Mouse (Mus musculus): ENCODE measurements around the gene Herc6. TPM values are rescaled to one million over a fixed set of nuclear protein-coding genes. Genes with fewer than 3 reads are reported as not detected.

Gene Herc6
- total and polyA plus RNA-seq, 3 experiments, result 2.4 to 5.1 TPM; not detected in 1

DNA sequence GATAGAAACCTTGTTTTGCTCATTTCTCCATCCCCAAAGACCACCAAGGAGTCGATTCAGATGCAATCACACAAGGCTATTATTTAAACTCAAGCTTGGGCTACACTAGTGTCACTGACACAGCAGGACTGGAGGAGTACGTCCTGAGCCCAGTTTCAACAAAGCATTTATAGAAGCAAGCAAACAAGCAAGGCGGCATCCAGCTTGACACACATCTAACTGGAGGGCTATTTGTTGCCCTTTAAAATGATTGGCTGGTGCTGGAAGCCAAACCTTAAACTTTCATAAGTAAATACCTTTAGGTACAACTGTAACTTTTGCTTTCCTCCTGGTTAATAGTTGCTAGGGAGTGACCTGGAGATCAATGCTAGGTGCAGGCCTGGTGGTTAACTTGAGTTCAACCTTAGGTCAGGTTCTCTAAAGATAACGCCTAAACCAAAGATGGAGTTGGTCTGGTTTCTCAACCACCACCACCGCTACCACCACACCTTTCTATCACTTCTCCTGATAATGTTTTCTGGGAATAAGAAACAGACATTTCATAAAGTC lies 39.8 kb upstream of the Herc6 start:
- Histone ChIP-seq H3K27me3 (ENCODE audit: control insufficient read depth in 1 of 2, insufficient read depth in 2 of 2, low read length in 2 of 2) (no peaks in the 10 kb centered on the region), H3K79me2 (ENCODE audit: control insufficient read depth, insufficient read depth, low read length, poor library complexity) (no peaks in the 10 kb centered on the region), H3K27ac (ENCODE audit: control insufficient read depth, low read depth, low read length) (no peak overlapping the region), H3K9me3 (replicated peaks; ENCODE audit: insufficient read depth, low read length) (no peaks in the 10 kb centered on the region), H3K36me3 (ENCODE audit: control insufficient read depth in 1 of 2, insufficient read depth in 2 of 2, low read length in 2 of 2) (peaks cover 0 to 9% of the 10 kb centered on the region in 2 experiments; a peak in 2 of 4 replicates), H3K9ac (ENCODE audit: control insufficient read depth, low read depth, low read length, poor library complexity, severe bottlenecking) (no peak overlapping the region), H3K4me1 (ENCODE audit: control insufficient read depth in 1 of 2, insufficient read depth in 2 of 2, low read length in 2 of 2) (peaks cover 0 to 8% of the 10 kb centered on the region in 2 experiments; a peak in 2 of 4 replicates), H3K4me3 (ENCODE audit: control insufficient read depth in 1 of 2, insufficient read depth in 1 of 2, low read depth in 2 of 2, low read length in 2 of 2) (no peak overlapping the region)
- TF ChIP-seq GABPA (IDR thresholded peaks at IDR 0.05; ENCODE audit: low read depth, low read length) (no peak), MAX (IDR thresholded peaks at IDR 0.05; ENCODE audit: low read length) (no peak), RCOR1 (IDR thresholded peaks at IDR 0.05; ENCODE audit: low read depth, low read length) (no peak), CHD1 (IDR thresholded peaks at IDR 0.05; ENCODE audit: low read depth, low read length) (no peak), MYC (IDR thresholded peaks at IDR 0.05; ENCODE audit: low read depth, low read length) (no peak), NRF1 (IDR thresholded peaks at IDR 0.05; ENCODE audit: insufficient read depth, low read depth, low read length, poor library complexity, severe bottlenecking) (no peak), JUND (IDR thresholded peaks at IDR 0.05; ENCODE audit: low read depth, low read length) (no peak), TCF12 (IDR thresholded peaks at IDR 0.05; ENCODE audit: low read depth, low read length) (no peak), KAT2A (conservative IDR thresholded peaks at IDR 0.05; ENCODE audit: low read depth, low read length) (no peak), HCFC1 (IDR thresholded peaks at IDR 0.05; ENCODE audit: low read depth, low read length) (no peak), UBTF (IDR thresholded peaks at IDR 0.05; ENCODE audit: borderline replicate concordance, insufficient read depth, low read depth, low read length) (no peak), ZKSCAN1 (IDR thresholded peaks at IDR 0.05; ENCODE audit: low read depth, low read length) (no peak), BHLHE40 (IDR thresholded peaks at IDR 0.05; ENCODE audit: borderline replicate concordance, low read depth, low read length) (no peak), MAZ (IDR thresholded peaks at IDR 0.05; ENCODE audit: low read depth, low read length) (no peak), RAD21 (IDR thresholded peaks at IDR 0.05; ENCODE audit: low read depth, low read length) (no peak)
- no peak for DNase-seq (ENCODE audit: low read depth, low spot score)

DNA sequence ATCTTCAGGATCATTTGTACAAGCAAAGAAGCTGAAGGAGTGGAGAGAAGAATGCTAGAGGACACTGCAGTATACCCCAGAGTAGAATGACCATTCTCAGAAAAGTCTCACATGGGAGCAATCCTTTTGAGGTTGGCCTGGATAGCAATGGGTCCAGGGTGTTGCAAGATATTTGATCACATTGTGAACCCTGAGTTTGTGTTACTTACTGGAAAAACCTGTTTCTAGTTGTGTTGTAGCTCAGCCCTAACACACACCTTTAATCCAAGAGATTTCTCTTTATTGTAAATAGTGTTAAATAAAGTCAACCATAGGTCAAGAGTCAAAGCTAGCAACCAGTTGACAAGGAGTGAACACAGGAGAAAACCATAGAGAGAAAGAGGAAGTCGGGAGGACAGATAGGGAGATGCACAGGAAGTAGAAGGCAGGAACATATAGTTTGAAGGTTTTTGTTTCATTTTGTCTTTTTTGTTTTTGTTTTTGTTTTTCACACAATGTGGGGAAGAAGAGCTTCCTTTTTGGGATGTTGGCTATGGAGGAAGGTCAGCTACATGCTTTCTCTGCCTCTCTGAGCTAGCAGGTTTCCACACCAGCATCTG lies 39.0 kb upstream of the Herc6 start:
- Histone ChIP-seq H3K27ac (ENCODE audit: control insufficient read depth, low read depth, low read length) (no peak overlapping the region), H3K9ac (ENCODE audit: control insufficient read depth, low read depth, low read length, poor library complexity, severe bottlenecking) (no peak overlapping the region), H3K27me3 (ENCODE audit: control insufficient read depth in 1 of 2, insufficient read depth in 2 of 2, low read length in 2 of 2) (no peaks in the 10 kb centered on the region), H3K9me3 (replicated peaks; ENCODE audit: insufficient read depth, low read length) (no peaks in the 10 kb centered on the region), H3K36me3 (ENCODE audit: control insufficient read depth in 1 of 2, insufficient read depth in 2 of 2, low read length in 2 of 2) (peaks cover 0 to 9% of the 10 kb centered on the region in 2 experiments; a peak in 2 of 4 replicates), H3K4me1 (ENCODE audit: control insufficient read depth in 1 of 2, insufficient read depth in 2 of 2, low read length in 2 of 2) (peaks cover 0 to 8% of the 10 kb centered on the region in 2 experiments; a peak in 2 of 4 replicates), H3K79me2 (ENCODE audit: control insufficient read depth, insufficient read depth, low read length, poor library complexity) (no peaks in the 10 kb centered on the region), H3K4me3 (ENCODE audit: control insufficient read depth in 1 of 2, insufficient read depth in 1 of 2, low read depth in 2 of 2, low read length in 2 of 2) (peak overlapping the region; percentile 15 to 37)
- DNase-seq (ENCODE audit: low read depth, low spot score), result peak; percentile 73
- TF ChIP-seq NELFE (IDR thresholded peaks at IDR 0.05; ENCODE audit: low read depth, low read length), result no peak
- TF ChIP-seq ZC3H11A (IDR thresholded peaks at IDR 0.05; ENCODE audit: low read depth, low read length), result no peak
- TF ChIP-seq USF2 (IDR thresholded peaks at IDR 0.05; ENCODE audit: borderline replicate concordance in 1 of 2, insufficient read depth in 1 of 2, low read depth in 1 of 2, low read length in 2 of 2), result no peak
- TF ChIP-seq POLR2AphosphoS5 (IDR thresholded peaks at IDR 0.05; ENCODE audit: borderline replicate concordance, low read depth, low read length), result no peak
- TF ChIP-seq MXI1 (IDR thresholded peaks at IDR 0.05; ENCODE audit: low read depth, low read length), result peak; percentile 36; the same call in 1 of the 2 replicates
- no peak for TF ChIP-seq RCOR1 (IDR thresholded peaks at IDR 0.05; ENCODE audit: low read depth, low read length)
- TF ChIP-seq MAZ (IDR thresholded peaks at IDR 0.05; ENCODE audit: low read depth, low read length), result no peak
- no peak for TF ChIP-seq E2F4 (IDR thresholded peaks at IDR 0.05; ENCODE audit: borderline replicate concordance, low read depth, low read length)
- no peak for TF ChIP-seq TBP (IDR thresholded peaks at IDR 0.05; ENCODE audit: low read depth, low read length)
- no peak for TF ChIP-seq POLR2A (IDR thresholded peaks at IDR 0.05; ENCODE audit: control insufficient read depth in 1 of 2, insufficient read depth in 1 of 2, low read depth in 1 of 2, low read length in 2 of 2, poor library complexity in 1 of 2)
- no peak for TF ChIP-seq ZNF384 (IDR thresholded peaks at IDR 0.05; ENCODE audit: low read depth, low read length)
- no peak for TF ChIP-seq NRF1 (IDR thresholded peaks at IDR 0.05; ENCODE audit: insufficient read depth, low read depth, low read length, poor library complexity, severe bottlenecking)
- no peak for TF ChIP-seq MYC (IDR thresholded peaks at IDR 0.05; ENCODE audit: low read depth, low read length)
- no peak for TF ChIP-seq MEF2A (IDR thresholded peaks at IDR 0.05; ENCODE audit: extremely low read depth, insufficient replicate concordance, low read depth, low read length, poor library complexity, severe bottlenecking)
- no peak for TF ChIP-seq JUND (IDR thresholded peaks at IDR 0.05; ENCODE audit: low read depth, low read length)
- TF ChIP-seq TAL1 (IDR thresholded peaks at IDR 0.05; ENCODE audit: low read length), result no peak
- TF ChIP-seq SIN3A (IDR thresholded peaks at IDR 0.05; ENCODE audit: low read length), result peak; percentile 66
- TF ChIP-seq GATA1 (IDR thresholded peaks at IDR 0.05; ENCODE audit: low read depth, low read length), result 0 out of 2 replicates have a peak, but pooled peaks have one; percentile 22
- TF ChIP-seq MYB (IDR thresholded peaks at IDR 0.05; ENCODE audit: low read depth, low read length), result no peak
- TF ChIP-seq TCF12 (IDR thresholded peaks at IDR 0.05; ENCODE audit: low read depth, low read length), result no peak

All from MEL (cell line).